18 mouse cellular contexts compared by ENCODE assay signal in genomic region chr7:27111038-27111437, GRCm38 (mm10). TPM values are rescaled to one million over a fixed set of nuclear protein-coding genes. Genes with fewer than 3 reads are reported as not detected.
"Had no signal": no experiment of that assay in that cellular context is flagged by ENCODE, and none has a peak within 500 bp of the region (broad histone marks: within the 10 kb centered on the region; RNA-seq: fewer than 3 reads in every experiment).

No protein-coding gene starts in this region.

- H3K9me3 ChIP-seq: limb, embryonic 15.5 days; midbrain, embryonic 13.5 days had no signal

- H3K36me3 ChIP-seq: limb, embryonic 15.5 days; liver, embryonic 12.5 days; midbrain, embryonic 13.5 days had no signal

- H3K4me2 ChIP-seq: limb, embryonic 15.5 days; liver, embryonic 12.5 days; midbrain, embryonic 13.5 days had no signal

- H3K27me3 ChIP-seq: limb, embryonic 15.5 days; liver, embryonic 12.5 days; midbrain, embryonic 13.5 days had no signal

- H3K4me1 ChIP-seq: limb, embryonic 15.5 days; liver, embryonic 12.5 days; midbrain, embryonic 13.5 days had no signal

- H3K9ac ChIP-seq: limb, embryonic 15.5 days; liver, embryonic 12.5 days; midbrain, embryonic 13.5 days had no signal

- DNase-seq: kidney, adult 11 months; kidney, postnatal 10 days; kidney, postnatal 4 days; left cerebral cortex, postnatal 4 days; right cerebral cortex, postnatal 14 days; thymus, adult 2 months; thymus, postnatal 36 days had no signal

- ATAC-seq: hindbrain, postnatal 0 days; liver, embryonic 12.5 days; midbrain, embryonic 13.5 days had no signal

- H3K4me3 ChIP-seq: layer of hippocampus, adult 2 months; limb, embryonic 15.5 days; liver, embryonic 12.5 days; midbrain, embryonic 13.5 days had no signal

- H3K27ac ChIP-seq: hindbrain, postnatal 0 days; layer of hippocampus, adult 2 months; limb, embryonic 15.5 days; liver, embryonic 12.5 days; midbrain, embryonic 13.5 days had no signal

RNA-seq across cellular contexts. Expression of gene Cyp2f2, which starts 8.7 kb away (rescaled TPM):
- polyA plus RNA-seq: intestine, embryonic 14.5 days; kidney, embryonic 14.5 days; liver, embryonic 12.5 days; midbrain, embryonic 13.5 days; neural tube, embryonic 14.5 days had no signal

RNA-seq across cellular contexts. Expression of gene Cyp2t4, which starts 42.5 kb away (rescaled TPM):
- polyA plus RNA-seq: kidney, embryonic 14.5 days; liver, embryonic 12.5 days; liver, embryonic 16.5 days; spleen, adult 2 months; testis, adult 2 months had no signal
